Mouse (Mus musculus): ENCODE measurements around the gene Il27ra. TPM values are rescaled to one million over a fixed set of nuclear protein-coding genes. Genes with fewer than 3 reads are reported as not detected.

Il27ra gene
- polyA plus RNA-seq, 1 experiment from 2014 or later: 20.3 TPM

GRCm38 (mm10) chr8:84066291-84066930, 24.0 kb upstream of the Il27ra start, which contains the start of gene Rfx1:
Gene Rfx1 (plus strand): TSS chr8:84066834.
- DNase-seq (ENCODE audit: low spot score): peak; percentile 100

DNA sequence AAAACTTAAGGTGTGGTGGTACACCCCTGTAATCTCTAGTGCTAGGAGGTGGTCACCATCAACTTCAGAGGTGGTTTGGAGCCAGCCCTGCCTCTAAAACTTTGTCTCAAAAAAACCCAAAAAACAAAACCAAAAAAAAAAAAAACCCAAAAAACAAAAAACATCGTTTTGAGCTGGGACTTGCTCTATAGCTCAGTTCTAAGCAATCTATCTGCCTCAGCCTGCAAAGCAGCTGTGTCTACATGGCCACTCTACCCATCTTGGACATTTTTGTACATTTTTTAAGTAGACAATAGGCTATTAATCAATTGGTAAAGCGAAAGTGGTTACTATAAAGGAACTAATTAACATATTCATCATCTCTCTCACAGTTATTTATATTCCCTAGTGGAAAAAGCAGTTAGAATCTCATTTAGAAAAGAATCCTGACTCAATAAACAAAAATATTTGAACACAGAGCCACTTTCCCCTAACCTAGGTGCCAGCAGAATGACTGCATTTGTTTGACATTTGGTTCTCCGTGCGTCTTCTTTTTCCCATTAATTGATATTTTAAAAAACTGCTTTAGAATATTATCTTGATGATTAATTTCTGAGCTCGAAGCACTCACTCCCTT, 23.2 kb upstream of the Il27ra start:
- DNase-seq (ENCODE audit: low spot score): no peak

- DNase-seq (ENCODE audit: low spot score): no peak
Observed at GRCm38 (mm10) chr8:84065037-84065436, 22.6 kb upstream of the Il27ra start, which contains the start of gene Gm10643. Gene Gm10643 (minus strand): TSS chr8:84065137.

GRCm38 (mm10) chr8:84063861-84064610, 21.6 kb upstream of the Il27ra start:
- DNase-seq (ENCODE audit: low spot score): peak; percentile 87

DNA sequence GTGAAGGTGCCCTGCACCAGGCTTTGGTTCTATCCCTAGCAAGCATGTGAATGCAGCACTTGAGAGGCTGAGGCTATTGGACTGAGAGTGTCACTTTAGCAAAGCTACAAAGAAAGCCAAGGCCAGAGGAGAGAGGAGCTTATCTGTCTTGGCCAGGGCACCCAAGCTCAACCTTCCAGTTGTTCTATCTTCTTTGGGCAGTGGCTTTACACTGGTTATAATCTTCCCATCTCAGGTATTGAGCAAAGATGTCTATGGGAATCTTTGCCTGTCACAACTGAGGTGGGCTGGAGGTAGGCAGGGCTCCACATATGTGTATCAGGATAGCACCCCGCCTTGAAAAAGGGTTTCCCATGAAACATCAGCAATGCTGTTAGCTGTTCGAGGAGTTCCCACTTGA, 17.9 kb upstream of the Il27ra start:
- no peak for DNase-seq (ENCODE audit: low spot score)

GRCm38 (mm10) chr8:84059226-84059625, 16.8 kb upstream of the Il27ra start:
- no peak for DNase-seq (ENCODE audit: low spot score)

- no peak for DNase-seq (ENCODE audit: low spot score)
Observed at GRCm38 (mm10) chr8:84057827-84058226, 15.4 kb upstream of the Il27ra start.

DNA sequence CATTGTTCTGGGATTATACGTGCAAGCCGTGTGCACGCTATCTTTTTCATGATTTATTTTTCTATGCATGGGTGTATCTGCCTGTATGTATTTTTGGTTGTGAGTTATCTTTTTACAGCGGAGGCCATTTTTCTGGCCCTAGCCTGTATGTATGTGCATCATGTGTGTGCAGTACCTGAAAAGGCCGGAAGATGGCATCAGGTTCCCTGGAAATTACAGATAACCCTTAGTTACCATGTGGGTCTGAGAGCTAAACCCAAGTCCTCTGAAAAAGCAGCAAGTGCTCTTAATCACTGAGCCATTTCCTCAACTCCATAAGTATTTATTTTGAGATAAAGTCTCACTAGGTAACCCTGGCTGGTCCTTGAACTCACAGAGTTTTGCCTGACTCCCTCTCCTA, 10.8 kb upstream of the Il27ra start:
- DNase-seq (ENCODE audit: low spot score): no peak

DNA sequence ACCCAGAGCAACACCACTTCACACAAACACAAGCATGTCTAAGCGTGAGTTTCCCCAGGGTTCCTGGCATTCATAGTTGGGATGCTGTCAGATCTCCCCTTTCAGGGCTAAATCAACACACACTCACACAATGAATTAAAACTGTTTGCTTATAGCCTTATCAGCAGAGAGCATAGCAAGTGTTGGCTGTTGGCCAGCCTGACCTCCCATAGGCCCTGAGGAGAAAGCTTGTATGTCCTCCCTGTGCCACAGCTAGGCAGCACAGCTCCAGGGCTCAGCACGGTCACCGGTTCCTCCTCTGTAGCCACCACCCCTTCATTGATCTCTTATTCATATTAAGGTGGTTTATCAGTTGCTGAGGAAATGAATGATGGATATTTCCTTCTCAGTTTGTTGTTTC, 10.4 kb upstream of the Il27ra start:
- no peak for DNase-seq (ENCODE audit: low spot score)

GRCm38 (mm10) chr8:84048171-84048570, 5.8 kb upstream of the Il27ra start:
- DNase-seq (ENCODE audit: low spot score): no peak

- DNase-seq (ENCODE audit: low spot score): no peak
Observed at GRCm38 (mm10) chr8:84046505-84046904, 4.1 kb upstream of the Il27ra start.

DNA sequence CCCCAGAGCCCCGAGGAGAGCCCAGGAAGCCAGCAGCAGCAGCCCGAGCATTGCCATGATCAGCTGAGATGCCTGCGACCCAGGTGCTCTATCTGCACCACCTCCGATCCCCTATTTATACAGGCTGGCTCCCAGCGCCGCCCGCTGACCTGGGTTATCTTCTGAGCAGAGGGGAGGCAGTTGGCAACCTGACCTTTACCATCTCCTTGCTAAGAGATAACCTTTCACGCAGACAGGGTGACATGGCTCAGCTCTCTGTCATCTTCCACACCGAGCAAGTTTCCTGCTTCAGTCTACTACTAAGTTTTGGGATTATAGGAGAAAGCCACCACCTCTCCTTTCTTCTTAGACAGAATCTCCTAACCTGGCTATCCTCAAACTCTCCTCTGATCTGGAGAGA, 2.5 kb upstream of the Il27ra start, which contains the start of gene Rln3:
Gene Rln3, minus strand, starts transcription at position 101 of the 400 bp plus-strand sequence.
- DNase-seq (ENCODE audit: low spot score): no peak

- no peak for DNase-seq (ENCODE audit: low spot score)
Observed at GRCm38 (mm10) chr8:84044103-84044502, 1.7 kb upstream of the Il27ra start.

GRCm38 (mm10) chr8:84042948-84043342, 556 bp upstream of the Il27ra start:
- no peak for DNase-seq (ENCODE audit: low spot score)

- DNase-seq (ENCODE audit: low spot score): peak; percentile 87
Observed at GRCm38 (mm10) chr8:84039050-84039449, 3.3 kb downstream of the Il27ra start.

DNA sequence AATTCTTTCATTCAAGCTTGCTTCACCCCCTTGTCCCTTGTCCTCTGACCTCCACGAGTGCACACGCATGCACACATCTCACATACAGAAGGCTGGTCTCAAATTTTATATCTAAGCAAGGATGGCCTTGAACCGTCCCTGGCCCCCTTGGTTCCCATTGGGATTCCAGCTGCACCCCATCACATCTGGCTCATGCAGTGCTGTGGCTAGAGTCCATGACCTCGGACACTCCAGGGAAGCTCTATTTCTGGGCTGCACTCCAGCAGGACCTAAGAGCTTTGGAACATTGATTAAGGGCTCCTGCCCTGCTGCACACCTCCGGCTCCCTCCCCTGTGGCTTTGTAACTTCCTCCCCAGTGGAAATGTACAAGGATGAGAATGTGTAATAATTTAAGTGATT, 4.4 kb downstream of the Il27ra start:
- DNase-seq (ENCODE audit: low spot score): no peak

- DNase-seq (ENCODE audit: low spot score): no peak
Observed at GRCm38 (mm10) chr8:84032777-84033176, 9.6 kb downstream of the Il27ra start.

DNA sequence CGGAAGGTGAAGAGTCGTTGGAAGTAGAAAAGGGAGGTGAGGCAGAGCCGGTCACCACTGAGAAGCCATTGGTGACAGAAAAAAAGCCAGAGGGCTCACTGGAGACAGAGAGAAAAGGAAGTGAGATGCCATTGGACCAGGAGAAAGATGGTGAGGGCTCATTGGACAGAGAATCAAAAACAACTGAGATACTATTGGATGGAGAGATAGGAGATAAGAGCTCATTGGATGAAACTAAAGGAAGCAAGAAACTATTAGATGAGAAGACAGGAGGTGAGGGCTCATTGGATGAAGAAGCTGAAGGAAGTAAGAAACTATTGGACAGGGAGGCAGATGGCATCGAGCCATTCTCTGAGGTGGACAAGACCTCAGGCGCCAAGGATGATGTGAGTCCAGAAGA, 13.1 kb downstream of the Il27ra start:
- DNase-seq (ENCODE audit: low spot score): no peak

DNA sequence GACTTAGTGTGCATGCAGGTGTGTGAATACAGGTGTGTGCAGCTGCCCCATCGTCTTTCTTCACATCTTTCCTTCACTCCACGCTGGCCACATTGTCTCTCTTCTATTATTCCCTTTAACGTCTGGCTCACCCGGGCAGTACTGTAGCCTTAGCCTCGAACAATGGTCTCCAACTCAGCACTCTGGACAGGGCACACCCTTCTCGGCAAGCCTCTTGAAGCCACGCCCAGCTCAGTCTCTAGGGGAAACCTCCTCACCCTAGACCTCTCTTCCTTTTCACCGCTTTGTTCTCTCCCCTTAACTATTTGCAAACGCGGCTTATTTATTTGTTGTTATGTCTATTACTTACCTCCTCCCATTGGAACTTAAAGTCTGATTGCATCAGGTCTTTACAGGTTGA, 14.9 kb downstream of the Il27ra start:
- DNase-seq (ENCODE audit: low spot score): no peak

- DNase-seq (ENCODE audit: low spot score): peak; percentile 80
Observed at GRCm38 (mm10) chr8:84025863-84026262, 16.5 kb downstream of the Il27ra start.

DNA sequence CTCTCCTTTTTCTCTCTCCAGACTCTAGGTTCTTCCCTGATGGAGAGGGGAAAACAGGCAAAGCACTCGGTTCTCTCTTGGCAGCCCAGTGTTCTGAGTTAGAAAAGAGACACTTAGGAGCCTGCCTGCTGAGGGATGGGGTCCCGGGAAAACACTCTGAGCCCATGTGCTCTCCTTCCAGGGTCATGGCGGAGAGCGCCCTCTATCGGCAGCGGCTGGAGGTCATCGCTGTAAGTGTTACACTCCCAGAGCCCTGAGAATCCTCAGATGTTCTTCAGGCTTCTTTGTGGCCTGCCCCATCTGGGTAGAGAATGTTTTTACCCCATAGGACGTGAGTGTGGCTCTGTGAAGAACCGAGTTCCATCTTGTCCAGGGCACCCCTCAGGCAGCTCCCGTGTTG, 18.2 kb downstream of the Il27ra start:
- peak; percentile 70 for DNase-seq (ENCODE audit: low spot score)

- no peak for DNase-seq (ENCODE audit: low spot score)
Observed at GRCm38 (mm10) chr8:84023631-84024030, 18.8 kb downstream of the Il27ra start.

Data from thymus, postnatal 0 days (tissue).